Mouse (Mus musculus): Measurements from ENCODE around the gene Schip1.

The Schip1 gene

DNA sequence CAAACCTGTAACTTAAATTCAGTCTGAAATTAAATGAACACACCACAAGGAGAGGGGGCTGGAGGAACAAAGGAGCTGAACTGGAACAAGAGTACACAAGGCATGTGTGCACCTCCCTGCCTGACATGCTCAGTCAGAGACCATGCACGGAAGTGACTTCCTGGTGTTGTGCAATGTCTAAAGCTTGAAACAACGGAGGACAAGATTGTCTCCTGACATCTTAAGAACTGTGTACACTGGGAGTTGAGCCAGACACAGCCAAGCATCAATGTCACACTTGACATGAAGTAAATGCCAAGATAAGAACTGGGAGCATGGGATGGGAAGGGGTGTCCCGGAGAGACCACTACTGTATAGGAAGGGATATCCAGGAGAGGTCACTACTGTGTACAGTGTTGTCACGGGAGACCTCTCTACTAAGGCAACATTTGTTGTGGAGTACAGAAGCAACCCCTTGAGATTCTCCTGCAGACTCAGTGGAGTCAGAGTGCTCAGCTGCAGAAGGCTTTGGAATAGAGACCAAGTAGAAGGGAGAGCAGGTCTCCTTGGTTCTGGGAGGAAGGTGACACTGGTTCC, 490.6 kb downstream of the Schip1 start:
- no peak for DNase-seq (ENCODE audit: low read depth, low spot score)

DNA sequence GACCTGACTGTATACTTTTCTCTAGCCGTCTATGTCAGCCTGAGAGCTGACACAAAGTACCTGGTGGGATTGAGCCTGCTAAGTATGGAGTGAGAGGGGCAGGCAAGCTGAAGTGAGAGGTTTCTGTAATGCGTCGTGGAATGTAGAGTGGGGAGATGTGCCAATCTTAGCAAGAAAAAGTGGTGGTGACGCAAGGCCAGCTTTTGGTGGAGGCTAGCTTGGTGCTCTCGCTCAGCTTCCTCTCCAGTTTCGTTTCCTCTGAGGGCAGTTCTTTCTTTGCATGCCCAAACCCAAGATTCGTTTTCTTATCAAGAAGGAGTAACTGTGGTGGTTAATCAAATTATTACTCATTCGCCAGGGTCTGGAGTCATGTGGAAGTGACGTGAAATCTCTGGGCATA, 492.3 kb downstream of the Schip1 start:
- no peak for DNase-seq (ENCODE audit: low read depth, low spot score)

DNA sequence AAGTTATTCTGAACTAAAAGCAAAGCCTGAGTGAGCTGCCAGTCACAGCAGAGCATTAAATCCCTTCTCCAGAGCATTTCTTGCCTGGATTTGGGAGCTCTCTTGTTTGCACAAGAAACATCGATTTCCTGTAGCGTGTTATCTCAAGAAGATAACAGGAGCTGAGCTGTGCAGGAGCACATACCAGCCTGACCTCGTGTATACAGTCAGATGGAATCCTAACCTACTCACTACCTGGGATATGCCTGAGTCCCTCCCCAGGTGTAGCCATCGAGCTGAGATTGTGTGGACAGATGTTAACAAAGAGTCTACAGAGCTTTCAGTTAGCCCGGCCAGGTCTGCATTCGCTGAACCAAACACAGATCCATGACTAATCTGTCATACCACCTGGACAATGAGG, 494.1 kb downstream of the Schip1 start:
- no peak for DNase-seq (ENCODE audit: low read depth, low spot score)

DNA sequence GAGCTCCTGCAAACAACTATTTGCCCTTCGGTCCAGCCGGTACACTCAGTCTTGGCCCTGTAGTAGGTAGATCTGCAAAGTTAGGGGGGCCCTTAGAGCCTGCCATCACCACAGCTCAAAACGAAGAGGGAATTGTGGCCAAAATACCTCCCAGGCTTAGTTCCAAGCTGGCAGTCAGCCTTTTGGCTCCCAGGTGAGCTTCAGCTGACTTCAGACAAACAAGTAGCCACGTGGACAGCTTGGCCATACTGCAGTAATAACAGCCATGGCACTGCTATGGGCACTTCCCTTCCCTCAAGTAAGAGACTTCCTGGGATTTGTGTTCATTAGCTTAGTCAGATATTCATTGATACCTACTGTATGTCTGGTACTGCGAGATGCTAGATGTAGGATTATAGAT, 495.5 kb downstream of the Schip1 start:
- no peak for DNase-seq (ENCODE audit: low read depth, low spot score)

DNA sequence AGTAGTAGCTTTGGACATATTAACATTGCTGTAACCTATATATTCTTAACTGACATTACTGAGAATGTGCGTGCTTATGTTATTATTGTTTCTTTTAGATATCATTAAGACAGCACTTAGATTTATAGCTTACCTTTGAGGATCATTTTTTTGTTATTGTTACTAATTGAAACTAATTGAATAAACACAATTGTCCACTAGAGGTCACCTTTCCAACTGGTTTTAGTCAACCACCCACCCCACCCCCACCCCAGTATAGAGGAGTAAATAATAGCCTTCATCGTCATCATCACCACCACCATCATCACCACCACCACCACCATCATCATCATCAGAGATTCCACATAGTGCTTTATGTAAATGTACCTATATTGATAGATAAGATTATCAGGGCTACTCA, 498.2 kb downstream of the Schip1 start:
- no peak for DNase-seq (ENCODE audit: low read depth, low spot score)

DNA sequence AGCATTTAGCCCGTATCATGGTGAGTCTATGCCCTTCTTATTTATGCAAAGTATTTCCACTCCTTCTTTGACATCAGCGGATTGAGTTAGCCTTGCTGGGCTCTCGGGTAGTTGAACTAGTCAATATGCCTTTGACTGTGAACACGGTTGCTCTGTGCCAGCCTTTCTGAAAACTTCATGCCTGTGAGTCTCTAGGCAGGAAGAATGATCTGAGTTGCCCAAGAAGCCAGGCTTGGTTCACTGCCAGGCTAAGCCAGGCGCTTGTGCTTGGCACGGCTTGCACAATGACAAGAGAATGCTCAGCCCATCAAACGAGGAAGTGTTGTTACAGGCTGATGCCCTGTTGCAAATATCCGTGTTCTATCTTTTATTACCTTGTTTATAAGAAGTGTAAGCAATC, 499.3 kb downstream of the Schip1 start:
- no peak for DNase-seq (ENCODE audit: low read depth, low spot score)

DNA sequence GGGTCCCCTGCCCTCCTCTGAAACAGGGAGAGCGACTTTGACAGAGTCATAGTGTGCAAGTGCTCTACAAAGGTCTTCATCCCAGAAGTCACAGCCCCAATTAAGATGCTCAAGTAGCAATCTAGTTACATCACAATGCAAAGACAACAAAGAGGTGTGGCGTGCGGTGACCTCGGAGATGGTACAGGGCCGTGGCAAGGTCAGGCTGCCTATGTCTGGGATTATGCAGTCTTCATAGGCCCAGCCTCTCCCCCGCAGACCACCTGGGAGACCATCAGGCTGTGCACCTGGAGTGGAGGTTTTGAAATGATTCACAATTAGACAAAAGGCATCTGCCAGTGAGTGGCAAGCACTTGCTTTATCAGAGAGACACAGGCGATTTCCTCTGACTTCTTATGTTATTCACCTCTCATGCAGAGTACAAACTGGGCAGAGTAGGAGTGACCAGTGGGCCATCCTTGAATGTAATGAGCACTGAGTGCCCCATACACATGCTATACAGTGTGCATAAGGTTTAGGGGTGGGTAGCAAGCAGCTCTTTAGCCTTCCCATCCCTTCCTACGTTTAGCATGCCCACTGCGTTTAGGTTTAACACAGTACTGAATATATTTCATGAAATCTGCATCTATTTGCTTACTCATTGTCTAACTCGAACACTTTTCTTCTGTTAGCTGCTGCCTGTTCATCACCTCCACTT, 500.5 kb downstream of the Schip1 start:
- no peak for DNase-seq (ENCODE audit: low read depth, low spot score)

DNA sequence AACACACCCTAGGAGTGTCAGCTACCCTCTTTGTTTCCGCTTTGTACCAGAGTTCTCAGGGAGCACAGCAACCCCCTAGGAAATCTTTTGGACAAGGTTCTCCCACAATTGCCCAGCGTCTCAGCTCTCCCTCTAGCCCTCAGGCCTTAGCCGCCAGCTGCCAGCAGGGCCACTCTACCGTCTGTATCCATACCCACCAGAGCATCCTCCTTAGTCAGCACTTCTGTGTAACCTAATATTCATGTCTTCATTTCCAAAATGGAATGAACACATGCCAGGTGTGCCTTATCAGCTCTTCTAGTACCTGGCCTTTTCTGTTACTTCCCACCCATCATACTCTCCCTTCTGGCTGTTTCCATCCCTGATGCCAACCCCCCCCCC, 501.1 kb downstream of the Schip1 start:
- no peak for DNase-seq (ENCODE audit: low read depth, low spot score)

DNA sequence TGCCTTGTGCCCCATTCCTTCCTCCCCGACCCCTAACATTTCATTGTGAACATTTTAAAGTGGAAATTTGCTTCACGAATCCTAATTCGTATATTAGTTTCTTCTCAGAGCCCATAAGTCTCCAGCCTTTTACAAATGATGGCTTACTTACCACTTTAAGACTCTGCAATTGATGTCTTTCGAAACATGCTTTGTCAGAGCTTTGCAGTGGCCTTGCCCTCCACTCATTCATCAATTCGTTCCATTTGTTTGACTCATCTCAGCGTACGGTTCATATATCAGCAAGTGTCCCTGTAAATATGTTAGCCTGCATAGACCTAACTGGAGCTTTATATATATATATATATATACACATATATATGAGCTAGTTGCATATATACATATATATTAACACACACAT, 503.0 kb downstream of the Schip1 start:
- no peak for DNase-seq (ENCODE audit: low read depth, low spot score)

DNA sequence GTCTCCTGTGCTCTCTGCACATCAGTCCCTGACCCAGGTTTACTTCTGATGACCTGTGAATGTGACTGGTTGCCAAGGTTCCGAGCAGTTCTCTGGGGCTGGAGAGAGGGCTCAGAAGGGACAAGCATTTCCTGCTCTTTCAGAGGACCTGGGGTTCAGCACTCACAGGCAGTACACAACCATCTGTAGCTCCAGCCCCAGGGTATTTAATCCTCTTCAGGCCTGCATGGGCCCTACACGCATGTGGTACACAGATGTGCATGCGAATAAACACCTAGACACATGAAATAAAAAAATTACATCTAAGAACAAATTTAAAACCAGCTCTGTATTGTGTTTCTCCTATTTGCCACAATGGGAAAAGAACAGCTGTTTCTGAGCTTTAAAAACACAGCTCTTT, 503.5 kb downstream of the Schip1 start:
- no peak for DNase-seq (ENCODE audit: low read depth, low spot score)

DNA sequence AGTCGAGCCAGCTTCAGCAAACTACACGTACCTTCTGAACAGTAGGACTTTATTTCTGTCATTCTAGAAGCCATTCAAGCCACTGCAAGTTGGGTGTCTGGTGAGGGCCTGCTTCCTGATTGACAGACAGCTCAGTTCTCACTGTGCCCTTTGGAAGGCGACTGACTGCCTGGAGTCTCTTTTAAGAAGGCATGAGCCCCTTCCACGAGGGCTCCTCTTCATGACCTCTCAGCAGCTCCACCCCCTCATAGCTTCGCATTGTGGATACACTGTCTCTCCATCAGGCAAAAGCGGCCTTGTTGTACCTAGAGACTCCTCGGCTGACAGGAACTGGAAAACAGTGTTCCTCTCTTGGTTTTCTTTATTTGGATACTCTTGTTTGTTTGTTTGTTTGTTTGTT, 504.1 kb downstream of the Schip1 start:
- no peak for DNase-seq (ENCODE audit: low read depth, low spot score)

DNA sequence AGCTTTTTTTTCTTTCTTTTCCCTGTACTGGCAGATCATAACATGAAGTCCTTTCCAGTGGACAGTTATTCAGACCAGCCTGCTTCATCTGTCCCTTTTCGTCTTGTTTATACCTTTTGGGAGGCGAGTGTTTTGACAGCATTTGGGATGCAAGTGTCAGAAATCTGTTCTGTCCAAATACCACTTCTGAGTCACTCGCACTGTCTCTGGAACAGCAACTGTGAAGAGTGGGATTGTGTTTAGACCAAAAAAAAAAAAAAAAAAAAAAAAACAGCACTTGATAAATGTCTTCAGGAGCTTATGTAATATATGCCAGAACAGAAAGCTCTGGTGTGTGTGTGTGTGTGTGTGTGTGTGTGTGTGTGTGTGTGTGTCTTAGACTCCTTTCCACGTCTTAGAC, 505.7 kb downstream of the Schip1 start:
- no peak for DNase-seq (ENCODE audit: low read depth, low spot score)

DNA sequence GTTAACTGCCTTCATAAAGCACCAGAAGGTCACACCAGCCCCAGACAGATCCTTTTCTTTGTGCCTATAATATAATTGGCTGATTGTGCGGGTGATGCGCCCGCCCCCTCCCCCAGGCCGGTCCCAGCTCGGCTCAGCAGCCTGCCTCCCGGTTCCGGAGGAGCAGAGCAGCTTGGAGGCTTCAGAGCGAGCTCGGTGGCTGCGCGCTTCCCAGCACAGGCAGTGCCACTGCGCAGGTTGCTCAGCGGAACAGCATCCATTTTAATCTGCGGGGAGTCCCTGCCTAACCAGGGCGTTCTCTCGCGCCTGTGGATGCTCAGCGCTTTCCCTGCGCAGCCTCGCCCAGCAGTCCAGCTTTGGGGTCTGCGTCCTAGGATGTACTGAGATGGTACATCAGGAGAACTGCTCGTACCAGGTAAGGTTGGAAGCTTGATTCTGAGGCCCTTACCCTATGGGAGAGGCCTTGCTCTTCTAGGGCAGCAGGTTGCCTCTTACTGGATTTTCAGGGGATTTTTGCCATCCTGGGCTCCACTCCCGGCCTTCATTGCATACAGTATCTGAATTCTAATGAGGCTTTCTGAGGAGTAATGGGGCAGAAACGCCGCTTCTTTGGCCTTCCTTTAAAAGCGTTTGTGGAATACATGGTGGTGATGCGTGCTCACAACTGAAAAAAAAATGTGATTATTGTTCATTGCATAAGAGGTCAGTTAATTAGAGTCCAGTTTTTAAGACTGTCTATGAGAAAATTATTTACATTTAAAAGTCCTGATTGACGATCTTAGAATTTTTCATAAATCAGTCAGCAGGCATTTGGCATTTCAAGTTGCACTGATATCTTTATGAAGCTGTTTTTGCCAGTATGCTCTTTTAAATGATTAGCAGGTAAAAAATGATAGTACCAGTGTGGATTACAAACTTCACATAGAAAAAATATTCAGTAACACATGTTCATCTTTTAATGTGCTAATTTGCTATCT, 507.9 kb downstream of the Schip1 start:
- DNase-seq (ENCODE audit: low read depth, low spot score): peak; percentile 49

DNA sequence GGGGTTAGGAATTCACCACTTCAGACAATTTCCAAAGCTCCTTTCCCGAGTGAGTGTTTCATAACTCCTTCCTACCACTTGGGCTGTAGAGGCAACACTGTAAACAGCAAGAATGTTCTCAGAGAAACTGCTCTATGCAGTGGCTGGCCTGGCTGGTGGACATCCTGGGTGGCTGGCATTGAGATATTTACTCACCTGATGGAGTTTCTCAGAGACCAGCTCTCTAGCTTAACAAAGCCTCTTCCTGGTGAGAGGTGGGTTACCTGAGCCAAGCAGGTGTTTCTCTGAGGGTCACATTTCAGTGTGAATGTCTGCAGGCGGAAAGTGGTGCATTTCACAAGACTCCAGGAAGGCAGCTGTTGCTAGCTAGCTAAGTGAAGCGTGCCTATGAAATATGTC, 508.6 kb downstream of the Schip1 start:
- no peak for DNase-seq (ENCODE audit: low read depth, low spot score)

DNA sequence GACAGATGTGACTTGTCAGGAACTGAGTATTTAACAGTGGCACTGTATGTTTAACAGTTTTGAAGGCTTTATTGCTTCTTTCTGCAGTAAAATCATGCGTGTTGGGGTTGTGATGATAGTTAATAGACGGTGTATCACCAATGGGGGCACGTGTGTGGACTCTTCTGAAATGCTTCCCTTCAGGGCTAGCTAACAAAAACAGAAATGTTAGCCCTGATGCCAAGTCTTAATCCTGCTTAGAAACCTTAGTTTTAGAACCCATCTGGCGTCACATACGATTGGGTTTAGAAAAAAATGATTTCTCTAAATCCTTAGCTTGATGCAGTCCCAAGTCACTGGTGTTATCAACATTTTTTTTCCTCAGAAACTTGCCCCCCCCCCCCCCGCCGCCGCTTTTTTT, 509.5 kb downstream of the Schip1 start:
- no peak for DNase-seq (ENCODE audit: low read depth, low spot score)

DNA sequence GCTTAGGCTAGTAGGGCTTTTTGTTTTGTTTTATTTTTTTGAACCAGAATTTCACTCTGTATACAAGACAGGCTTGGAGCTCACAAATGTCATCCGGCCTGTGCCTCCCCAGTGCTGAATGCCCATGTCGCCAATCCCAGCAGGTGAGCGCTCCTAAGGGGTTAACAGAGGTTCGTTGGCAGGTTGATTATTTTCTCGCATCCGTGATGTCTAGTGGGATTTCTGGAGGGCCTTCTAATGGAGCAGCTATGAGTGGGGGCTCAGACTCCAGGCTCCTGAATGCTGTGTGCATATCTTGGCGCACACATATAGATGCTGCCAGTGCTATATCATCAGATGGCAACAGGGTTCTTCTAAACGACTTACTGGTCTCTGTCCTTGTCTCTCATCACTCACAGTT, 510.0 kb downstream of the Schip1 start:
- no peak for DNase-seq (ENCODE audit: low read depth, low spot score)

DNA sequence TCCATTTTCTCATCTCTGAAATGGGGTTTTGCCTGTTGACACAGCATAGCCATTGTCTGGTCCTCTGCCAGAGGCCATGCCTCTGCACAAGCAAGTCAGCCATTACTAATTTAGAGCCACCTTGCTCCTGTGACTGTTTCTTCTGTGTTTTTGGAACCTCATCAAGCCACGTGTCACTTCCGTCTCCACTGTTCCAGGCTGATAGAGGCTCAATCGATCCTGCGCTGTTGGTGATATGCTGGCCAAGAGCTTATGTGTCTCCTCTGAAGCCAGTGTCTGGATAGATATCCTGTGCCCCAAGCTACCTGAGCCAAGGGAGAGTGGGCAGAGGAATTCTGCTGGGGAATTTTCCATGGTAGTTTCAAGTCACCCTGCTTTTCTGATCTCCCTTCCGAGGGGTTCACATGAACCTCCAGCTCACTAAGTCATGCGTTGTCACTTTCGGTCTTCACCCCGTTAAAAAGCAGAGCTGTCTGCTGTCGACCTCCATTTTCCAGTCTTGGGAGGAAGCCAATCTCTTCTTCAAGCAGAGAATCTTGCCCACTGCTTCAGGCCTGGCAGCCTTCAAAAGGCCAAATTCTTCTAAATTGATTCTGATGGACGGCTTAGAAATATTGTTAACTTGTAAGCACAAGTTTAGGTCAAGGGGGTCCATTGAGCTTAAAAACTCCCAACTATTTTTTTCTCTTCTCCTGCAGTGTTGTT, 511.2 kb downstream of the Schip1 start:
- no peak for DNase-seq (ENCODE audit: low read depth, low spot score)

DNA sequence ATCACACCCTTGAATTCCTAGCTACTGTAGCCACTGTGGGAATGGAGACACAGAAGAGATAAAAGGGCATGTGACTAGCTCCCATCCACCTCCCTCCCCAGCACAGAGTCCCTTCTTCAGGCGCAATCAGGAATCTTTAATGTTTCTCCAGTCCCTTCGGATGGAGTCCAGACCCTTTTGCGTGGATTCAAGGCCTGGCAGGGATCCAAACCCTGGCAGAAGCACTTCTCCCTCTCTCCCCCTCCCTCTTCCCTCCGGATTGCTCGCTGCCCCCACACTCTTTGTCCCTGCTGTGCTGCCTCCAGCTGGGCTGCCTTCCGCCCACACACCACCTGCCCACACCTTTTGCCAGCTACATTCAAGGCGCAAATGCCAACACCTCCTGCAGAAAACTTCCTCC, 511.8 kb downstream of the Schip1 start:
- peak; percentile 30 for DNase-seq (ENCODE audit: low read depth, low spot score)

DNA sequence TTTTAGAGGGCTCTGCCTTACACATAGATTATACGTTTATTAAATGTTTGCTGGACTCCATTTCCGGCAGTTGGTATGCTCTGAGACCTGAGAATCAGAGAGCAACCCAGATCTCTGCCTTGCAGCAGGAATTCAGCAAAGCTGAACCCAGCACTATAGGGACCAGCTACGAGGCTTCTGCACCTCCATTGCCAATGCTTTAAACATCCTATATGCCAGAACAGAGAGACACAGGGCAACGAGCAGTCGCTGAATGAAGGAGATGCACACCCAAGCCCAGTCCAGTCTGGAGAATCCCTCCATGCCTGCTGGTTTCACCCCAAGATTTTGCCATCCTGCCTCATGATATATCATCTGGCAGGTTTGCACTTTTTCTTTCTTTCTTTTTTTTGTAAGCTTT, 512.3 kb downstream of the Schip1 start:
- DNase-seq (ENCODE audit: low read depth, low spot score): no peak

DNA sequence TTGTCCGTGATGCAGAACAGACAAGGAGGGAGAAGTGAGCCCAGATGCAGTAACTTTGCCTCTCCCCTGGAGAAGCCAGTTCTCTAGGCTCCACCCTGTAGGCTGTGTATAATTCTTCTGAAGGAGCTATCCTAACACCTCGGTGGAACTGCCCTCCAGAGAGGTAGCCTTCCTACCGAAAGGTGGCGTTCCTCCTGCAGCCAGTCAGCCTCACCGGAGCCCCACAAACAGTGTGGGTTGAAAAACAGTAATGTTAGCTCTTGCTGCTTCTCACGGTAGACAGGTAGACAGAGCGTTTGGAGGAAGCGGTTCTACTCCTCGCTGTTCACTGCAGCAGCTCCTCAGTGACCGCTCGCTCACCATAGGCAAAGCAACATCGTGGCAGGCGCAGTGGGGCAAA, 517.0 kb downstream of the Schip1 start:
- no peak for DNase-seq (ENCODE audit: low read depth, low spot score)

DNA sequence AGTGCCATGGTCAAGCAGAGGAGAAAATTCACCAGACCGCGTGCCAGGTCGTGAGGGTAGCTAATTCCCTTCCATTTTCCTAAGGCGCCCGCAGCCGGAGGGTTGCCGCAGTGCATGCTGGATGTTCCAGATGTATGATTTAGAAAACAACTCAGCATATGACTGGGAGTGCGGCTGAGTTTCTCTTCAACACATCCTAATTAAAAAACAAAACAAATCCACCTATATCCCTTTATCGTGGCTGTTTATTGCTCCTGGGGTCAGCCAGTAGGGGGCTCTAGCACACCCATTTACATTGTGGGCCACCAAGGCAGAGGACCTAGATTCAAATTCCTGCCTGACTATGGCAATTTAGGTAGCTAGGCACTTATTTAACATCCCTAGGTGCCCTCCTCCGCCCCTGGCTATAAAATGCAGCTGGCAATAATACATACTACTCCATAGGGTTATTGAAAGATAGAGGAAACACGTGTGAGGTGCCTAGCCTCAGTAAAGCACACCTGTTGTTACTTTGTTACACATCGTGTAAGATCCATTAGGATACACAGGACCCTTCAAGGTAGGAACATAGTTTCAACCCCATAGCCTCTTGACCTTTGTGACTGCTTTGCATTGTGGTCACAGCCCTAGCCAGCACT, 517.6 kb downstream of the Schip1 start:
- DNase-seq (ENCODE audit: low read depth, low spot score): no peak
